Comparison of ENCODE assay signal across 14 mouse cellular contexts in genomic region chr17:23571084-23571483, GRCm38 (mm10). TPM values are rescaled to one million over a fixed set of nuclear protein-coding genes. Genes with fewer than 3 reads are reported as not detected.
A peak's percentile ranks its signal among the peaks of the same experiment; 100 is the strongest.
DNase-seq lines count a peak whose midpoint lies in the region; ATAC-seq and TF ChIP-seq lines count a peak whose summit lies in the region.
"Had no signal": no experiment of that assay in that cellular context is flagged by ENCODE, and none has a peak within 500 bp of the region (broad histone marks: within the 10 kb centered on the region; RNA-seq: fewer than 3 reads in every experiment).

No protein-coding gene starts in this region.

- no peak overlapping the region for H3K9ac ChIP-seq in hindbrain, embryonic 11.5 days (ENCODE audit: low read depth, low read length)
- no peak overlapping the region for H3K9ac ChIP-seq in hindbrain, embryonic 12.5 days
- no peak overlapping the region for H3K9ac ChIP-seq in lung, embryonic 14.5 days
- H3K9ac ChIP-seq: embryonic facial prominence, embryonic 12.5 days; liver, embryonic 15.5 days had no signal

- no peak overlapping the region for H3K4me3 ChIP-seq in hindbrain, embryonic 11.5 days (ENCODE audit: low read depth, low read length)
- H3K4me3 ChIP-seq in hindbrain, embryonic 12.5 days, result no peak overlapping the region
- no peak overlapping the region for H3K4me3 ChIP-seq in lung, embryonic 14.5 days (ENCODE audit: low read depth, low read length)
- H3K4me3 ChIP-seq: embryonic facial prominence, embryonic 12.5 days; liver, embryonic 15.5 days had no signal

- ATAC-seq in hindbrain, embryonic 11.5 days (ENCODE audit: low FRiP score), result peak; percentile 26; the same call in 1 of the 2 replicates
- no peak for ATAC-seq in hindbrain, embryonic 12.5 days (ENCODE audit: low FRiP score)
- no peak for ATAC-seq in lung, embryonic 14.5 days (ENCODE audit: insufficient read depth)
- ATAC-seq in megakaryocyte progenitor cell, adult 5-6 weeks (replicated peaks; ENCODE audit: poor library complexity), result peak; percentile 40; the same call in 1 of the 2 replicates

- H3K4me1 ChIP-seq in hindbrain, embryonic 11.5 days (replicated peaks; ENCODE audit: control insufficient read depth, insufficient read depth, low read length), result no peaks in the 10 kb centered on the region
- no peaks in the 10 kb centered on the region for H3K4me1 ChIP-seq in hindbrain, embryonic 12.5 days
- no peaks in the 10 kb centered on the region for H3K4me1 ChIP-seq in lung, embryonic 14.5 days (ENCODE audit: insufficient read depth)
- H3K4me1 ChIP-seq: embryonic facial prominence, embryonic 12.5 days; liver, embryonic 15.5 days had no signal

- no peaks in the 10 kb centered on the region for H3K9me3 ChIP-seq in hindbrain, embryonic 11.5 days (ENCODE audit: control insufficient read depth, low read length)
- H3K9me3 ChIP-seq in hindbrain, embryonic 12.5 days (replicated peaks), result no peaks in the 10 kb centered on the region
- no peaks in the 10 kb centered on the region for H3K9me3 ChIP-seq in lung, embryonic 14.5 days (ENCODE audit: low read depth, low read length)
- H3K9me3 ChIP-seq: liver, embryonic 15.5 days had no signal

- intact Hi-C loops in heart, postnatal 36 days (cut with DNase I), result loop anchor here (2.0 kb wide), 3 partner anchors 32 to 136 kb away; no protein-coding TSS in a partner anchor

- TF ChIP-seq CTCF in lung, embryonic 14.5 days (IDR thresholded peaks at IDR 0.05; ENCODE audit: low read depth), result peak; percentile 44

- H3K27me3 ChIP-seq in hindbrain, embryonic 11.5 days (ENCODE audit: control insufficient read depth, insufficient read depth, low read length), result no peaks in the 10 kb centered on the region
- no peaks in the 10 kb centered on the region for H3K27me3 ChIP-seq in hindbrain, embryonic 12.5 days
- no peaks in the 10 kb centered on the region for H3K27me3 ChIP-seq in lung, embryonic 14.5 days (ENCODE audit: insufficient read depth, low read length)
- H3K27me3 ChIP-seq: embryonic facial prominence, embryonic 12.5 days; liver, embryonic 15.5 days had no signal

- peaks cover 5% of the 10 kb centered on the region; the same call in 1 of the 2 replicates for H3K36me3 ChIP-seq in hindbrain, embryonic 11.5 days (ENCODE audit: control insufficient read depth, insufficient read depth, low read length)
- peaks cover 30% of the 10 kb centered on the region for H3K36me3 ChIP-seq in hindbrain, embryonic 12.5 days
- H3K36me3 ChIP-seq in lung, embryonic 14.5 days (ENCODE audit: insufficient read depth), result peaks cover 20% of the 10 kb centered on the region

- no peak overlapping the region for H3K27ac ChIP-seq in hindbrain, embryonic 11.5 days (ENCODE audit: low read depth, low read length)
- H3K27ac ChIP-seq in hindbrain, embryonic 12.5 days, result no peak overlapping the region
- H3K27ac ChIP-seq in lung, embryonic 14.5 days (ENCODE audit: low read depth), result no peak overlapping the region
- H3K27ac ChIP-seq: embryonic facial prominence, embryonic 12.5 days; liver, embryonic 15.5 days had no signal

- H3K4me2 ChIP-seq in hindbrain, embryonic 11.5 days (replicated peaks; ENCODE audit: low read depth, low read length), result no peak overlapping the region
- no peak overlapping the region for H3K4me2 ChIP-seq in hindbrain, embryonic 12.5 days (replicated peaks)
- H3K4me2 ChIP-seq in lung, embryonic 14.5 days, result no peak overlapping the region
- H3K4me2 ChIP-seq: embryonic facial prominence, embryonic 12.5 days; liver, embryonic 15.5 days had no signal

- 33% methylated on average over 5 of the region's 5 CpGs for WGBS in hindbrain, embryonic 11.5 days
- 27% methylated on average over 5 of the region's 5 CpGs for WGBS in hindbrain, embryonic 12.5 days
- WGBS in lung, embryonic 14.5 days, result 19% methylated on average over 5 of the region's 5 CpGs

- peak; percentile 11 for DNase-seq in hindbrain, embryonic 11.5 days (ENCODE audit: low spot score)
- DNase-seq in lung, embryonic 14.5 days, result peak; percentile 45
- DNase-seq in lung, postnatal 25 days (ENCODE audit: low spot score), result no peak
- DNase-seq in MN1 (ENCODE audit: low spot score), result peak; percentile 61
- DNase-seq in heart, postnatal 36 days, result no peak
- DNase-seq: thymus, postnatal 25 days had no signal

RNA-seq across cellular contexts. Expression of gene Zfp213, which starts 7.0 kb away (rescaled TPM):
- polyA plus RNA-seq in hindbrain, embryonic 11.5 days (2014; fragmentation: Nextera tagmentation; extraction: Ambion mirVana), result 16.1 and 17.4 TPM in 2 replicates
- polyA plus RNA-seq in hindbrain, embryonic 12.5 days (2016; fragmentation: Nextera tagmentation; extraction: Ambion mirVana), result 20.8 and 21.3 TPM in 2 replicates
- 21.8 and 24.7 TPM in 2 replicates for polyA plus RNA-seq in lung, embryonic 14.5 days (2014; fragmentation: Nextera tagmentation; extraction: Ambion mirVana)
- total RNA-seq in megakaryocyte progenitor cell, adult 5-6 weeks (2015), result 3.6 and 5.3 TPM in 2 replicates
- total RNA-seq in megakaryocyte progenitor cell, adult 5-6 weeks (2017), result 6.5 and 9.2 TPM in 2 replicates
- total RNA-seq in heart, postnatal 36 days (2021), result 1 to 10 TPM; 4.9 to 5.1 TPM

RNA-seq across cellular contexts. Expression of gene Zfp13, which starts 28.2 kb away (rescaled TPM):
- 16.5 and 16.7 TPM in 2 replicates for polyA plus RNA-seq in hindbrain, embryonic 11.5 days (2014; fragmentation: Nextera tagmentation; extraction: Ambion mirVana)
- polyA plus RNA-seq in hindbrain, embryonic 12.5 days (2016; fragmentation: Nextera tagmentation; extraction: Ambion mirVana), result 24.9 and 26.1 TPM in 2 replicates
- 12.3 and 15.6 TPM in 2 replicates for polyA plus RNA-seq in lung, embryonic 14.5 days (2014; fragmentation: Nextera tagmentation; extraction: Ambion mirVana)
- 0.37 TPM in 1 of 2 replicates, not detected in the other for total RNA-seq in megakaryocyte progenitor cell, adult 5-6 weeks (2015)
- total RNA-seq in megakaryocyte progenitor cell, adult 5-6 weeks (2017), result 0.92 and 1.3 TPM in 2 replicates
- 1 to 10 TPM; 2.4 to 4.1 TPM for total RNA-seq in heart, postnatal 36 days (2021)

RNA-seq across cellular contexts. Expression of gene Zscan10, which starts 29.6 kb away (rescaled TPM):
- polyA plus RNA-seq in hindbrain, embryonic 11.5 days (2014; fragmentation: Nextera tagmentation; extraction: Ambion mirVana), result 0.32 and 0.34 TPM in 2 replicates
- 0.46 and 0.93 TPM in 2 replicates for polyA plus RNA-seq in hindbrain, embryonic 12.5 days (2016; fragmentation: Nextera tagmentation; extraction: Ambion mirVana)
- 0.53 and 0.74 TPM in 2 replicates for polyA plus RNA-seq in lung, embryonic 14.5 days (2014; fragmentation: Nextera tagmentation; extraction: Ambion mirVana)
- not detected in 2 replicates for total RNA-seq in megakaryocyte progenitor cell, adult 5-6 weeks (2015)
- total RNA-seq in megakaryocyte progenitor cell, adult 5-6 weeks (2017), result not detected in 2 replicates
- not detected for total RNA-seq in heart, postnatal 36 days (2021)
- total RNA-seq: adrenal gland, postnatal 4 days; gastrocnemius, adult 18-20 months had no signal
- polyA plus RNA-seq: heart, embryonic 16.5 days; large intestine, adult 2 months; liver, embryonic 15.5 days had no signal

Comparison
In these comparisons a context has a peak if more than half of its experiments do, and no peak if none do; other contexts are left out.
1. ATAC-seq: peak in hindbrain, embryonic 11.5 days (single experiment) and megakaryocyte progenitor cell, adult 5-6 weeks (single experiment); none in hindbrain, embryonic 12.5 days (single experiment) and lung, embryonic 14.5 days (single experiment).
2. DNase-seq: peak in hindbrain, embryonic 11.5 days (single experiment), lung, embryonic 14.5 days (single experiment) and MN1 (single experiment); none in lung, postnatal 25 days (single experiment) and heart, postnatal 36 days (0 of 2).